Mouse (Mus musculus) gastrocnemius, adult 18-20 months (tissue): Measurements from ENCODE around the gene Cybrd1. TPM values are rescaled to one million over a fixed set of nuclear protein-coding genes. Genes with fewer than 3 reads are reported as not detected.

Experiments used
- DNase-seq: peaks from one replicate; pipeline ENCODE4 v3.0.0; 2021; ENCODE audit warnings: low spot score
- total RNA-seq, 2 experiments: library from RNA; stranded (reverse); gene quantifications; 2 replicates each; pipeline ENCODE4 v1.2.3; 2021

Cybrd1 gene
- total RNA-seq, 2 experiments from 2014 or later, result 0.14 to 0.21 TPM

DNA sequence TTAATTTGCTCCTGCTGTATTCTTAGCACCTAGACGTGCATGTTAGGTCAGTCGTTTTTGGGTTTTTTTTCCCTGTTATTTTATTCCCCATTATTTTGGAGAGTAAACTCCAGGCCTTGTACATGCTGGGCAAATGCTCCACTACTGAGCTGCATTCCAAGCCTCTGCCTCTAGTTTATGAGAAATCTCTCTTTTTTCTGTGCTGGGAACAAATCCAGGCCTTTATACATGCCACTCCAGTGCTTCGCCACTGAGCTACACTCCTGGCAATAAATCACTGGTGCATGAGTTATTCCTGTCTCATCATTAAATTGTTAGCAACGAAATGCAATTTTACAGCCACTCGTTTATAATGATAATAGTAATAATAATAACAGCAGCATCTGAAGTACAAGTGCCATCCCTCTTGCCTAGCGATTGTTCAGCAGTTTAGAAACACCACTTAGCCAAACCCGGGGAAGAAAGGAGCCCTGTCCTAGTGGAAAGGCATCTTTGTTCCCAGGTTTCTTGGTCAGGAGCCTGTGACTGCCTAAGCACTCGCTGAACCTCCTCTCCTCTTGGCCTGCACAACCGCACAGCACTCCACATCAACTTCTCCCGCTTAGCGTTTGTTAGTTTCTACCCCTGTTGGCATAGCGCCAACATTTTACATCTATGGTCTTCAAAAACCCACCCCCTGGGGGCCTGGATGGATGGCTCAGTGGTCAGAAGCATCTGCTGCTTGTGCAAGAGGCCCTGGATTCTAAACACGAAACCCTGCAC, 4.7 kb downstream of the Cybrd1 start:
- no peak for DNase-seq

DNA sequence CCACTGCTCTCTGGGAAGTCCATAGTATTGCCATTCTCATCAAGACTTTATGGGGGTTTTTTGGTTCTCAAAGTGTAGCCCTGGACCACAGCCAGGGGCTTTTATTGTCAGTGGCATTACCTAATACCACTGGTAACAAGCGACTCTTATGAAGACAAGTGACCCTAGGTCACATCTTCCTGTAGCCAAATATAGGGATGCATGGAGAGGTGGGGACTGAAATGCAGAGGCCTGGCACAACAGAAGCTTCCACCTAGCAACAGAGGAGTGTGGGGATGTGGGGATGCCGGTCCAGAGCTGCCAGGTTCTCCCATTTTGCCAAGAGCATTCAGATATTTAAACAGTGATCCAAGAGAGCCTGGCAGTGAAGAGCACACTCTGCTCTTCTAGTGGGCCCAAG, 5.9 kb downstream of the Cybrd1 start:
- no peak for DNase-seq

DNA sequence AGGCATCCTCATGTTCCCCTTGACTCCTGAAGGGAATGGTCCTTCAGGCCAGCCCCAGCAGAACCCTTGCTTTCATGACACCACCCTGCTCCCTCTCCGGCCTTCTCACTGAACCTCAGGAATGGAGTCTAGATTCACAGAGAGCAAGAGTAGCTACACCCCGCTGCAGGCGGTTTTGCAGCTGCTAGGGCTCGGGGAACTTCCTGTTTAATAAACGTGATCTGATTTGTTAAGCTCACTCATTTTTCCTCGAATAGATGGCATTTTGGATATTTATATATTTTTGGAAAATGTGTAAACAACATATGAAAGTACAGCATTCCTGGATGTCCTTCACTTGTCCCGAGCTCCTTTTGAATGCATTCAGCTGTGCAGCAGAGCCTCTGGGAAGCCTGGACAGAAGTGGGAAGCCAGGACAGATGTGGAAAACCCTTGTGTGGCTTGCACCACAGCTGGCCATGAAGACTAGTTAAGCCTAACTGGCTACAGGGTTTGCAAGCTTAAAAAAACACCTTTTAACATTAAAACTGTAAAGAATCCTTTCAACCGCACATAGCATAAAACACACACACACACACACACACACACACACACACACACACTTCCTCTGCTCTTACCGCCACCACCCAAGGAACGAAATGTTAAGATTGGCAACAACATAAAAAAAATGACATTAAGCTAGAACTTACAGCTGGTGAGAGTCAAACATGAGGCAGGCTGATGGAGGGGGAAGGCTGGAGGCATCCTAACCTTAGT, 10.2 kb downstream of the Cybrd1 start:
- no peak for DNase-seq

DNA sequence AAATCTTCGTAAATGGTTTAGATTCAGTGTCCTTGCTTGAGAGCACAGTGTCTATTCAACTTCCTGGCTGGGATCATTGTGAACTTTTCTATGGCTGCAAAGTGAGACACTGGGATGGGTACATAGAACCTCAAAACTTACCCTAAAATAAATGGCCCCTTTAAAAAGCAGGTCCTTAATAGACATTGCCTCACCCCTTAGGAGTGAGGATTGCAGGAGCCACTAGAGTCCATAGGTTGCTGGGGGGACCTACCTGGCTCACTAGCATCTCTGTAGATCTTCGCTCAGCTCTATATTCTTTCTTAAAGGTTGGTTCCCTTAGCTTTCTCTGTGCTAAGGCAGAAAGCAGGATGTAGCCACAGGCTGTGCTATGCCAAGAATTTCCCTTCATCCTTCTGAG, 12.6 kb downstream of the Cybrd1 start:
- no peak for DNase-seq

DNA sequence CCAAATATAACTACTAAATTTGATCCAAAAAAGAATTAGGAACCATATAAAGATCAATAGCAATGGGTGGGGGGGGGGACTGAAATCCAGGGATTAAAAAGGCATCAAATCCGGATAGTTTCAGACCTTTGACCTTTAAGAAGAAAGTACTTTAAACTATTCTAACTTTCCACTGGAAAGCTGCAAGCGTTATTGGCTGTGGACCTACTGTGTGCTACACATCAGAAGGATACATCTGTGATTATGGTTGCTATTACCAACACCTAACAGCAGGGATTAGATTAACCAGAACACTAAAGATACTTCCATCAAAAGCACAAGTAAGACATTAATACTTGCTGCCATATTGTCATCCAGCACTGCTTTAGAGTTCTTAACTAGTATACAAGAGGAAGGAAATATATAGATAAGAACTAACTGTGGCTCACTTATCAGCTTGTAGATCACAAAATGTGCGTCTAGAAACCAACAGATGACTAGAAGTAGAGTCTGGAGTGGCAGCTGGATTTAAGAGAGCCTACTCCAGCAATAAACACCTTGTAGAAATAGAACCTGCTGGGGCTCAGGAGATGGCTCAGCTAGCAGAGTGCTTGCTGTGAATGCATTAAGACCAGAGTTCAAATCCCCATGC, 14.3 kb downstream of the Cybrd1 start:
- no peak for DNase-seq

DNA sequence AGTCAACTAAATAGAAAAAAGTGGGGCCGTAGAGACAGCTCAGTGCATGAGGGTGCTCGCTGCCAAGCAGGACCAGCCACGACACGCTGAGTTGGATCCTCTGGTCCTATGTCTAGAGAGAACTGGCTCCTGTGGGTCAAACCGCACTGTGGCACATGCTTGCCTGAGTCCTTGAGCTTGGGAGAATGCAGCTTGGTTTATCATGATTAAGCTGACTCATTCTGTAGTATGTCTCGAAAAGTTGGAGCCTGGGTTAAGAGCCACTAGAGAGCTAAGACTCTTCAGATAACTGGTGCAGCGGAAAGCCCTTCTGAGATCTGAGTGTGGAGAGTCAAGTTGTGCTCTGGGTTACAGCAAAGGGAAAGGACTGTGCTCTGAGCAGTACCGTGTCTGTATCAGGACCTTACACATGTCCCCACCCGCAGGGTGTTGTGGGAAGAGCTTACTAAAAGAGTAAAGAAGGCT, 16.4 kb downstream of the Cybrd1 start:
- no peak for DNase-seq

DNA sequence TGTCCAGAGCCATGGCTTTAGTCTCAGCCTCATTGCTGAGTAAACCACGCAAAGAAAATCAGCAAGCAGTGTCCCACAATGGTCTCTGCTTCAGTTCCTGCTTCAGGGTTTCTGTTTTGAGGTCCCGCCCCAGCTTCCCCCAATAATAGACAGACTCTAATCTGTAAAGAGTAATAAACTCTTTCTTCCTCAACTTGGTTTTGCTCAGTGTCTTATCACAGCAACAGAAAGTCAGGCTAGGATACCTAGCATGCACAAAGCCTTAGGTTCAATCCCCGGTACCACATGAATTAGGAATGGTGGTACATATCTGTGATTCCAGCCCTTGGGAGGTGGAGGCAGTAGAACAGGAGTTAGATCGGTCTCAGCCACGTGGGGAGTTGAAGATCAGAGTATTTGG, 17.1 kb downstream of the Cybrd1 start:
- no peak for DNase-seq

DNA sequence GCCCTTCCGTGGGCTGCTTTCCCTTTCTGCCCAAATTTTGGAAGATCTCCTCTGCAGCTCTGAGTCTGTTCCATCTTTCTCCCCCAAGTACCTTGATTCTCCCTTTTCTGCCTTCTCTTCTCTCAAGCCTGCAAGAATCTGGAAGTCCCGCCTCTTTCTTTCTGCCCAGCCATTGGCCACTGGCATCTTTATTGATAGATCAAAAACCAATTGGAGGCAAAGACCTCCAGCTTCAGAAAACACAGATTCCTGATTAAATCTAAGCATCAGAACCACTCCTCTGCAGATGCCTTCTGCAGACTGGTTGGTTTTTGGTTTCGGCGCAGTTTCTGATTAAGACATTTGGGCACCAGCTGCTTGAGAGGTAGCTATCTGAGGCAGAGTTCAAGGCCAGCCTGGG, 22.9 kb downstream of the Cybrd1 start:
- no peak for DNase-seq

DNA sequence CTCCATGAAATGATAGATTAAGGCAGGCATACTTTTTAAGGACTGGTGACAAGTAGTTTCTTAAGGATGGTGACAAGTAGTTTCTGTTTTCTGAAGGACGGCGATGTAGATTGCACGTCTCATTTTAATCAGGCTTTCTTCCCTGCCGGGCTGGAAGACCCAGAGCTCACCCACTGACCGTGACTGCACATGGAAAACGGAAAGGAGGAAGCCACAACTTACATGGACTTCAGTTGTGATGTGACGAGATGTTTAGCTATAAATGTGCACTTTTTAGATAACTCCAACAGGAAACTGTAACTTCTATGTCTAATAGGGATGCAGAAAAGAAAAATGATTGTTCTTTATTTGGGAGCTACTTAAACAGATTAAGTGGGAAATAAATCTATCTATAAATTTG, 24.7 kb downstream of the Cybrd1 start:
- no peak for DNase-seq

DNA sequence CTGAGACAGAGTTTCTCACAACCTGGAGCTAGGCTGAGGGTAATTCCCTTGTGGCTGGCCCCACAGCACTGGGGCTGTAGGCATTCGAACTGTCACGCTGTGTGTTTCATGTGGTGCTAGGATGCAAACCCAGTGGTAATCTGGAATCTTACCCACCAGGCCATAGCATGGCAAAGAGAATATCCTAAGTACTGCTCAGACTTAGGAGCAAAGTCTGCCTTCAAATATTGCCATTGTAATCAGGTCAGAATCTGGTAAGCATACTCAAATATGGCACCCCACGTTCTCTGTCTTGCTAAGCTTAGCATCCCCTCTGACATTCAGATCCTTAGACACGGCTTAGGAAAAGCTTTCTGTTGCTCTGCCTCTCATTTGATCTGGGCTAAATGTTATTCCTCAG, 28.1 kb downstream of the Cybrd1 start:
- DNase-seq, result no peak

DNA sequence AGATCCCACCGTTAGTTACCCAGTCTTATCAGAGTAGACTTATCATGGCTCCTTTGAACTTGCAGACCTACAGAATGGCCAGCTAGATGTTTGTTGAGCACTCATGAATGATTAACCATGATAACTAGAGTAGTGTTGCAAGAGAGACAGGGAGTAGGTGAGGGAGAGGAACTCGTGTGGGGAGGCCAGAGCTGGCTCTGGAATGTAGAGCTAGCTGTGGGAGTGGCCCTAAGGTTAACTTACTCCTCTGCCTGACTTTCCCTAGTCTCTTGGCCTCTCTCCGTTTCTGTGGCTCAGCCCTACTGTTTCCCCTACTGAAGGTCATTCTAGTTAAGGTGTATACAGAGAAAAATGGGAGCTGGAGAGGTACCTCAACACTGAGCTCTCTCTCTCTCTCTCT, 28.5 kb downstream of the Cybrd1 start:
- no peak for DNase-seq

DNA sequence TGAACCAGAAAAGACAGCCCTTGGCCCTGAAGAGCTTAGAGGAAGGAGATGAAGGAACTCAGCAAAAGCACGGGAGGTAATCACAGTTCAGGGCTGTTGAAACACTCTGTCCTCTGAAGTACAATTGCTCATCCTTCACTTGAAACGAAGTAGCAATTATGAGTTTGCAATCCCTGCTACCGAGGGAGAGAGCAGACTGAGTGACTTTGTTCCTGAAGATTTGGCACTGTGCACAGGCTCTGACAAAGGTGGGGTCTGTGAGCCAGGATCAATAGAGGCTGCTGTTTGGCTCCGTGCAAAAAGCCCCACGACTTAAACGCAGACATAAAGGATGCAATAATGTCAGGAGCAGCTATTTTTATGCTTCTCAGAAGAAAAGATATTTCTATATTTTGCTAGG, 30.1 kb downstream of the Cybrd1 start:
- DNase-seq, result no peak

DNA sequence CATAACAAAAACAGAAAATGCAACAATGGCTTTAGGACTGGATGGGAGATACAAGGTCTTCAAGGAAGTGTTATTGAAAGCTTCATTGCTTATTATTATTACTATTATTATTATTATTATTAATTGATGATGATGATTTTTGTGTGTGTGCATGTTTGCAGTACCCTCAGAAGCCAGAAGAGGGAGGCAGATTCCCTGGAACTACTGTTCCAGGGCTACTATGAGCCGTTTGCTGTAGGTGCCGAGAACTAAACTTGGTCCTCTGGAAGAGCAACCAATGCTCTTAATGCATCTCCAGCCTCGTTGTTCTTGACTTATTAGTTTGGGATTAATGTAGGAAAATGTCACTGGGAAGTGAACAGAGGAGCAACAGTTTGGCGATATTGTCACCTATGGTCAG, 34.4 kb downstream of the Cybrd1 start:
- DNase-seq, result no peak

DNA sequence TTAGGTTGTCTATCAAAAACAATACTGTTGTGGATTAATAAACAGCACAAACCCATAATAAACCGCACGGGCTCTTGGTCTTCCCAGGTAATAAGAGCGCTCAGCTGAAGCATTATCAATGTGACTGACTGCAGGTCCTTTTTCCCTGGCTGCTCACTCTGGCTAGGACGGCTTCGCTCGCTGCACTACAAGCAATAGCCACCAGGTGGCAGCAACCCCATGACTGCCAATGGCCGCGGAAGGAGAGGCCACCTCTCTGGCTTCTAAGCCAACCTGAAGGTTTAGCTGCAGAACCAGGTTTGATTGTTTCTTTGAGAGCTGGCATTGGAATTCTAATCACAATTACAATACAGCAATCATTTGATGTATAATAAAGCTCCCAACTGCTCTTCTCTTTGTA, 37.8 kb downstream of the Cybrd1 start:
- peak; percentile 56 for DNase-seq

DNA sequence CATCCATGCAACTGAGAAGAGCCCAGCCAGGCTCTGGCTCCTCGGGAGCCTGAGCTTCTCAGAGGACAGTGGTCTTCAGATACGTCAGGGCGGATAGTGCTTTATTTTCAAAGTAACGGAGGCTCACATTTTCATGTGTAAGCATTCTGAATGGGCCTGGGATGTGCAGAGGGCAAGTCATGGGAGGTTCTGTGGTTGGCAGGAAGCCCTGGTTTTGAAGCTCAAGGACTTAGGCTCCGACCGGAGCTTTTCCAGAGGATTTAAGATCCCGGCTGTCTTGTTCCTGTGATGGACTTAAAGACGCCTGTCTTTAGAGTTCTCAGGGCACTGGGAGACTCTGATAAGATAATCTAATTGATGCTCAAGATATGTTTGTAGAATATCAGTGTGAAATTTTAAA, 38.7 kb downstream of the Cybrd1 start:
- no peak for DNase-seq

DNA sequence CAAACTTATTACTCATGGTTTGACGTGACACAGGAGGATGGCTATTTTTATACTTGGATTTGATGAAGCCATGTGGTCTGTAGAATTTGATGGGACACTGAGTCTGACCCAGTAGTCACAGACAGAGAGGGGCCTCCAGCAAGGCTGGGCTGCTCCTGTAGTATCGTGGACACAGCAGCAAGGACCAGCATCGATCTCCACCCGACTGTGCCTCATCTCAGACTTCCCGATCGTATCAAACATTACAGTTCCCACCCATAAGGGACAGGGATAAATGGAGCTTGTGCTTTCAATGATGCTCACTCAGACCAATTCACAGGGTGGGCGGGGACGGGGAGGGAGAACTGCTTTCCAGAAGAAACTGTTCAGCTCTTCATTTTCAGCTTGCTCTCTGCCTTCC, 40.2 kb downstream of the Cybrd1 start:
- DNase-seq, result no peak

DNA sequence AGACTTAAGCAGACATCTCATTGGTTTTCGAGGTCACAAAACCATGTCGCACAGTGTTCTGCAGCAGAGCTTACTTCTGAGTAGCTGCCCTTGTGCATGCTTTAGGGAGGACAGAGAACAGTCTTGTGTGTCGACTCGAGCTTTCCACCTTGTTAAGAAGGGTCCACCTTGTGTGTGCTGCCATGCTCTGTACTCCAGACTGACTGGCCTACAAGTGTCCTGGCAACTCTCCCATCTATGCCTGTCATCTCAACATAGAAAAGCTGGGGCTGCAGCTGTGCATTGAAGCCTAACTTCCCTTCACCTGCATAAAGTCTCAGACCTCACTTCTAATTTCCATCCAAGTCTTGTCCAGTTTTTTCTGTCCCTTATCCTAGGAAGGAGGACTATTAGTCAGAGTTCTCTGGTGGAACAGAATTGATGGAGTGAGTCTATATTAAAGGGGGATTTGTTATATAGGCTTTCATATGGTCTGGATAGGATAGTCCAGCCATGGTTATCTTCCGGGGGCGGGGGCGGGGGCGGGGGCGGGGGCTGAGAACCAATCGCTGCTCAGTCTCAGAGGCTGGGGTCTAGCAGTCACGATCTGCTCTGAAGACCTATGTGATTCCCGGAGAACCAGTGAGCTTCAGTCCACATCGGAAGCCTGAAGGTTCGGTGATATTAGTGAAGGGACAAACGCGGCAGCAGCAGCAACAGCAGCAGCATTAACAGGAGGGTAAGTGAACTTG, 42.0 kb downstream of the Cybrd1 start:
- DNase-seq, result no peak

DNA sequence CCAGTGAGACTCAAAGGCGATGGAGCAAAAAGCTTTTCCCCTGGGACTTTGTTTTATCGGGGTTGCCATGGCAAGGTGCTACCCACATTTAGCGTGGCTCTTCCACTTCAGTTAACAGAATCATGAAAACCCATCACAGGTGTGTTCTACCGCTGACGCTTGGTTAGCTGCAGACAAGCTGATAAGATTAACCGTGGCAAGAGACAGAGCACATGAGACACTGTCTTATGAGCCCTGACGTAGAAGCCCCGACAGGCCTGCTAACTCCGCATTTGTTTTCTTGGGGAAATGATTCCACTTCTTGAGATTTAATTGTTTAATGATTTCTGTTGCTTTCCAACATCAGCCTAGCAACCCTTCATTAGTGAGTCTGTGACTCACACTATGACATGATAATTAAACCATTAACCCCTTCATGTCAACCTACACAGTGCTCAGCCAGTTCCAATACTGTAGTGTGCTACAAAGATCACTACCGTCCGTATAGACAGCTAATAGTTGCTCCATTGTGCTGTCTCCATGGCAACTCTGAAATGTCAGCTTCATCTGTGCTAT, 42.7 kb downstream of the Cybrd1 start:
- no peak for DNase-seq

DNA sequence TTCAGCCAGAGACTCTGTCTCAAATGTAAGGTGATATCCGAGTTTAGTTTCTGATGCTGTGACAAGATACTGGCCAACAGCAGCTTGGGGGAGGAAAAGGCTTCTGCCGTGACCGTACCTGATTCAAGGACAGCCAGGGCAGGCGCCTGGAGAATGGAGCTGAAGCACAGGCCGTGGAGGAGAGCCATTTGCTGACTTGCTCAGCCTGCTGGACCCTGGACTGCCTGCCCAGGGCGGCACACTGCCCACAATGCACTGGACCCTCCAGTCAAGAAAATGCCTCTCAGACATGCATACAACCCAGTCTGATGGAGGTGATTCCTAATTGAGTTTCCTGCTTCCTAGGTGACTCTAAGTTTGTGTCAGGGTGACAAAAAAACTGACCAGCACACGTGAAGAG, 43.8 kb downstream of the Cybrd1 start:
- no peak for DNase-seq

DNA sequence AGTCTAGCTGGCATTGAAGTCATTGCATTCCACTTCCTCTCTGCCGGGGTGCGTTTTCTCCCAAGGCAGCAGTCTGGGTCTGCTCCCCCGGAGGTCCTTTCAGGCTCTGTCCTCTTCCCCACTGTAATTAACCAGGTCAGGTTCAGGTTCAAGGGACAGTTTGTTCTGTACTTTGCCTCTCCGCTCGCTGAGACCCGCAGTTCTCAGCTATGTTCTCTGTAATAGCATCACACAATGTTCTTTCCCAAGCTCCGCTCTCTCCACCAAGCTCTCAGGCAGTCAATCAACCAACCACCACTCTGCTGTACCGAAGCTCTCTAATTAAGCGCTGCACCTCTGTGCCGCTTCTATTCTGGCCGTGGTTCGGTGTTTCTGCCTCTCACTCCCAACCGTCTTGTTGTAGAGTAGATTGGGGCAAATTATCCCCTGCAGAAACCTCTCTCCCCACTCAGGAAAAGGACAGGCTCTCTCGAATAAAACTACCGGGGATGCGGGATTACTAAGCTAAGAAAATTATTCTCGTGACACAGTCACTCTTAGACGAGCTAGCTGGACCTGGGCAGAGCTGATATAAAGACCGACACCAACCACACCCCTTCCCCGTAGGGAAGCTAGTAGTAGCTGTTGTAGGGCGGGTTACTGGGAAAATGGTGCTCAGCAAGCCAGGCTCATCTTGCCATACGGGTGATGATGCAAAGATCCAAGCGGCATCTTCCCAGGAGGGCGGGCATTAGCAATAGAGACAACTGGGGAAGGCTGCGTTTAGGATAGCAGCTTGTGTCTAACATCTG, 45.3 kb downstream of the Cybrd1 start:
- DNase-seq, result no peak

DNA sequence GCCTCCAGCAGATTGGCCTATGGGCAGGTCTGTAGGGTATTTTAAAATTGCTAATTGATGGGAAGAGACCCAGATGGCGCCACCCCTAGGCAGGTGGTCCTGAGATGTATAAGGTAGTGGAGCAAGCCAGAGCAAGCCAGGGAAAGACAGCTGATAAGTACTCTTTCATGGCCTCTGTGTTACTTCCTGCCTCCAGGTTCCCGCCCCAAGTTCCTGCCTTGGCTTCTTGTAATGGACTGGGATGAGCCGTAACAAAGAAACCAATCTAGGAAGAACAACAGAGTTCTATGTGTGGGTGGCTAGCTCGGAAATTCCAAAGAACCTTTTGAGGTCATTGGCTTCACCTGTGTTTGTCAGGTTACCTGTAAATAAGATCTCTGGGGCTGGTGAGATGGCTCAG, 49.5 kb downstream of the Cybrd1 start:
- DNase-seq, result no peak
